Mouse (Mus musculus) frontal cortex, postnatal 14 days (tissue): ENCODE measurements around the gene Map4.

Experiments used
- DNase-seq, 2 experiments: peaks; one replicate each; pipeline ENCODE4 v3.0.0; 2022; ENCODE audit warnings: low spot score in 2 of 2

Map4 gene

DNA sequence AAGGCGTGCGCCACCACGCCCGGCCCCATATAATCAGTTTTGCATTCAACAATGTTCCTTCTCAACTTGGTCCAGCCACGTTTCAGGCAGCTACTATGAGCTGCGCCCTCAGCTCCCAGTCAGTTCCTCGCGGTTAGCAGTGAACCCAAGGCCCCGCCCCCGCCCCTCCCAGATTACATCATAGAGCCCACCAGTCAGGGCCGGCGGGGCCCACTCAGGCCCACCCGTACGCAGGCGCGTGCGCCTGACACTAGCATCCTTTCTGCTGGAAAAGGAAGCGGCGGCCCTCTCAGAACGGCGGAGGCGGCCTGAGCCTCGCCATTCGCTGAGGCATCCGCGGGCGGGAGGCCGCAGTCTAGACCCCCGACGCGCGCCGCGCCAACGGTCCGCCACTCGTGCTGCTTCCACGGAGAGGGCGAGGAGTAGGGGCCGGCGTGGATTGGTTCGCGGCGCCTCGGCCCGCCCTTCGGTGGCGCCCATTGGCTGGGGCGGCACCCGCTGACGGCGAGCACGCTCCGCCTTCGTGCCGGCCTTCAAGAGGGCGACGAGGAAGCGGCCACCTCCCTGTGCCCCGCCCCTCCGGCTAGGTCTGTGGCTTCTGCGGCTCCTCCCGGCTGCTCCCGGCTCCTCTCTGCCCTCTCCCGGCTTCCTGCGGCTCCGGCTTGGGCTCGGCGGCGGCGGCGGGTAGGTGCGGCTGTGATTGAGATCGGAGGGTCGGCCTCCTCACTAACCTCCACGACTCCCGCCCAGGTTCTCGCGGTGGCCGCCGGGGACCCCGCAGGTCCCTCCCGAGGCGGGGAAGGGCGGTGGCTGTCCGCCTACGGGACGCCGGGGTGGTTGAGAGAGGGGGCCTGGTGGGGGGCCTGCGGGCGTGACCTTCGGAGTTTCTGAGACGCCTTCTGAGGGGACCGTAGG, at the start of gene Map4:
Map4 (plus strand) TSS at position 204 of the 915 bp plus-strand sequence.
- peak; percentile 97 to 98 for DNase-seq

DNA sequence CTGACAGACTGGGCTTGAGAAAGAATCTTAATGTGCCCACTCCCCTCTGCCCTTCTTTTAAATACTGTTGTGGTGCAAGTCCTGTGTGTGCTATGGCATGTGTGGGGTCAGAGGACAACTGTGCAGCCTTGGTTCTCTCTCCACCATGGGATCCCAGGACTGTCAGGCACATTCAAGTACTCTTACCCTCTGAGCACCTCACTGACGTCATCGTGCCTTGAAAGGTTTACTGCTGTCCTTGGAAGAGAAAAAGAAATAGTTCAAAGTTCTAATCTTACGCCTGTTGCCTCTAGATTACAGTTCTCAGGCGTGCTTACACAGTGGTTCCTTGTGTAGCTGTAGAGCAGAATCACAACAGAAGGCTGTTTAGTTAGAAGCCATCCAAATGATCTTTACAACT, 45.0 kb upstream of the Map4 start:
- no peak for DNase-seq

DNA sequence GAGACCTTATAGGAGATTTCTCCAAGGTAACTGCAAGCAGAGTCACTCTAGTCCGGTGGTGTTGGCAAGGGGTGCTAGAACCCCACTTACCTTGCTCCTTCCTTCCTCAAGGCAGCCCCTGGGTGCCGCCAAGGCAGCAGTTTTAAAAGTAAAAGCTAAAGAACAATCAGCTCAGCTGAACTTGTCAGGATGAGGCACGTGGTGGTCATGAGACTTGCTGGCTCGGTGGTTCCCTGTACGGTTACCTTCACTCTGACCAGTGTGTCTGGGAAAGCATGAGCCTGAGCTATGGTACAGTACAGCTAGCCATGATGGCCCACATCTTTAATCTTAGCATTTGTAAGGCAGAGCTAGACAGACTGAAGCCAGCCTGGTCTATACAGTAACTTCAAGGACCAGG, 43.9 kb upstream of the Map4 start:
- DNase-seq, result no peak

DNA sequence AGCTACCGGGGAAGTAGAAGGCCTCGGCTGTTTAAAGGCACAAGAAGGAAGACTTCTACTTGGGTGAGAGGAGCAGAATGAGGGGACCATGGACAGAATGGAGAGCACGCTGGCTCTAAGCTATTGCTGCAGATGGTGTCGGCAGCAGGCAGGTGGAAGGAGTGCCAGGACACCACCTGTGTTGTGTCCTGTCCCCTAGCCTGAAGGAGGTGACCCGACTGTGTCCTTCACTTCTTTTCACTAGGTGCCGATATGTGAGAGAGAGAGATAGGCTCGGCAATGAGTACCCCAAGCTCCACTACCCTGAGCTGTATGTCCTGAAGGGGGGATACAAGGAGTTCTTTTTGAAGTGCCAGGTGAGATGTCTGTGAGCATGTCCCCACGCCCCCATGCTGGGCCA, 39.8 kb upstream of the Map4 start:
- no peak for DNase-seq

DNA sequence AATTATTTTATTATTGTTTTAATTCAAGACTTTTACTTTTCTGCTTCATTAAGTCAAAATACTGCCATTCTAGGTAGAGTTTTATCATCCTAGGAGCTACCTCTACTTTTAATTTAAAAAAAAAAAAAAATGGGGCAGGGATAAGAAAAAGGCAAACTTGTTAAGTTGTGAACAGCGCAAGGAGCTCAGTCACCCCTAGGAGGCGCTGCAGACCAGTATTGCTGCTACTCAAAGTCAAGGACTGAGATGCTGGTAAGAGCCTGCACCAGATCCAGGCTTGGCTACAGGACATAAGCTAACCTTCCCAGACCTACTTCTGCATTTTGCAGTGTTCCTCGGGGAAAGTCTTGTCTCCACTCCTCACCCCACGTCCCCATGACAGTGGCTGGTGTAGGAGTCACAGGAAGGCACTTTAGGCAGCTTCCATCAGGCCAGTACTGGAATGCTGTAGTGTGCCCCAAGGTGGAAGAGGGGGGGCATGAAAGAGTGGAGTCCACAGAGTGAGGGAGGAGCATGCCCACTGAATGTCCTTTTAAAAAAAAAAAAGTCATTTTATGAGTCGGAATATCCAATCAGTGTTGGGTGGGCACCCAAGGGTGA, 38.5 kb upstream of the Map4 start:
- DNase-seq, result peak; percentile 41 to 70

DNA sequence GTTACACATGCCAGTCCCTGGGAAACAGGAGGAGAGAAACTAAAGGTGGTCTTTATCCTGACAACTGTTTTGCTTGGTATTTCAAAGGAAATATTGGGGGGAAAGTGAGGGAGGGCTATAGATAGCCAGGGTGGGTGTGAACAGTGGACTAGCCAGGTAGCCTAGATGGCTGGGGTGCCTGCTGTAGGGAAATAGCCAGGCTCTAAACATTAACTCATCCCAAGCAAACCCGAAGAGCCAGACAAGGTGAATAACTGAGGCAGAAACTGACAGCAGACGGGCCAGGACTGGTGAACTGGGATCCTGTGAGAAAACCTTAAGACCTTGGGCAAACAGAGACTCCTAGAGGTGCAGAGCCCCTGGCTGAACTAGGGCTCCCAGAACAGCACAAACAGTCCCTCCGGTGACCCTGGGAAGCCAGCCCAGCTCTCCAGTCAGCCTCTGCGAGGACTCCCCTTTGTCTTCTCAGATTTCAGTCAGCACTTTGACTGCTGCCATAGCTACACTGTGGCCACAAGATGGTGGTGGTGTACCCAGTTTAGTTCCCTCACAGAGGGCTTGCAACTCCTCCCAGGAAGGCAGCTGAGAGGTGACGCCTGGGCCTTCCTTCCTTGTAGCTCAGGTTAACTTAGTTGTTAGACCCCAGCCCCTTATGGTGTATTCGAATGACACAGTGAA, 36.7 kb upstream of the Map4 start:
- DNase-seq, result peak; percentile 42 to 63

DNA sequence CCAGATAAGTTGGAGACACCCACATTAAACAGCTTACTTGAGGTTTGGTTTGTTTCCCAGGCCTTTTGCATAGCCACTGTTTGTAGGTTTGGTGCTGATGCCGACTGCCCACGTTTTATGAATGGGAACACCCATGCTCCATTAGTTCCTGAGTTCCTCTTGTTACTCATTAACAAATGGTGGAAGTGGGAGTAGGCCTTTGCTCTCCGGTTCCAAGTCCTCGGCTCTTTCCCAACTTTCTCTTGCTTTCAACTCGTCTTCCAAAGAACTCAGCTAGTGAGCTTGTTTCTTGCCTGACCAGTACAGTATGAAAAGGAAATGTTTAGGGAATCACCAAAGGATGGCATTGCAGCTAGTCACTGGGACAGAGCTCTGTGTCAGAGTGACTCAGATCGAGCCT, 35.7 kb upstream of the Map4 start:
- DNase-seq, result no peak

DNA sequence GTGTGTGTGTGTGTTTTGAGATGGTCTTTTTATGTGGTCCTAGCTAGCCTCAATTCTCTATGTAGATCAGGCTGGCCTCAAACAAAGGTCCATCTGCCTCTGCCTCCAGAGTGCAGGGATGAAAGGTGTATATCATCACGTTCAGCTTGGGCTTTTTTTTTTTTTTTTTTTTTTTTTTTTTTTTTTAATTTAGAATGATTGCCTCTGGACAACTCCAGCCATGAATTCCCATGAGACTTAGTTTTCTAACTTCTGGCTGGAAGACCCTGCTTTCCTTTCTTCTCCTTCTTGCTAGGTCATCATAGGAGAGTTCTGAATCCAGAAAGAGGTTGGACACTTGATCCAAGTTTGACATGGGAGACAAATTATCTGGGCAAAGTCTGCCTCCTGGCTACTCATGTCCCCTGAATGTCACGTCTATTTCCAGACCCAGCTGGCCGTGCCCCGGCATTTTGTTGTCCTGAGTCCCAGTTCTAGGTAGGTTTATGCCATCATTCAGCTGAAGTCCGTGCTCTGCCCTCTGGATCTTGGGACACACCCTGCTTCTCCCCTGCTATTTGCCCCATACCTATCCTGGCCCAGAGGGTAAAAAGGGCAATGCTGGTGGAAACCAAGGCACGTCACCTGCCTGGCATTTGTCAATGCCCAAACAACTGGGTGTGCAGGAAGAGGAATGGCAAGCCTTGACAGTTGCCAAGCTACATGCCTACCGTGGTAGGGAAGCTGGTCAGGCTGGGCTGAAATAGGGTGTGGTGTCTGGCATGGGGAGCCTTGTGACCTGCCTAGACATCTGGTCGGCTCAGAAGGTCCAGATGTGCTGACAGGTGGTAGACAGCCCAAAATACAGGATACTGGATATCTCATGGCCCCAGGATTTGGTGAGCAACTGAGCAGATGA, 34.8 kb upstream of the Map4 start:
- no peak for DNase-seq

DNA sequence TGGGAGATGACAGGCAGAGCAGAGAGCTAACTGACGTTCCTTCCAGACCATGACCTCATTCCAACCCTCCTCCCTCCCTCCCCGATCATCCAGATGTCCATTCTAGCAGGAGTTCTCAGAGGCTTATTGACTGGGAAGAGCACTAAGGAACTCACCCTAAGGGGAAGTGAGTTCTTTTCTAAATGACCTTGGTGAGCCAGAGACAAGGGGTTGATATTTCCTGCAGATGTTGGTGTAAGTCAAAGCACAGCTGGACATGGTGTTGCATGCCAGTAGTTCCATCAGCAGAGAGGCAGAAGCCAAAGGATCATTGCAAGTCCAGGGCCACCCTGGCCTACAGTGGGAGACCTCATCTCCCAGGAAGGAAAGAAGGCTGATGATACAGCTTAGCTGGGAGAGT, 33.2 kb upstream of the Map4 start:
- DNase-seq, result no peak

DNA sequence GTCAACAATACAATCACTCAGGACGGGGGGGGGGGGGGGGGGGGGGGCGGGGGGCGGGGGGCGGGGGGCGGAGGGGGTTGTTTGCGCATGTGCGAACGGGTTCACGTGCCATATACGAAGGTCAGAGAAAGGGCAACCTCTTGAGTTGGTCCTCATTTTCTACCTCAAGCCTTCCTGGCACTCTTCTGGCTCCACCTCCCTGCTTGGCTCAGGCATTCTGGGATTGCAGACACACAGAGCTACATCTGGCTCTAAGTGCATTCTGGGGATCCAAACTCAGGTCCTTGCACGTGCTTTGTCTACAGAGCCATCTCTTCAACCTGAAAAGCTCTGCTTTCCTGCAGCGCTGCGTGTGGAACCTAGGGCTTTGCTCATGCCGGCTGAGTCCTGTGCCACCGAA, 31.9 kb upstream of the Map4 start:
- DNase-seq, result no peak

DNA sequence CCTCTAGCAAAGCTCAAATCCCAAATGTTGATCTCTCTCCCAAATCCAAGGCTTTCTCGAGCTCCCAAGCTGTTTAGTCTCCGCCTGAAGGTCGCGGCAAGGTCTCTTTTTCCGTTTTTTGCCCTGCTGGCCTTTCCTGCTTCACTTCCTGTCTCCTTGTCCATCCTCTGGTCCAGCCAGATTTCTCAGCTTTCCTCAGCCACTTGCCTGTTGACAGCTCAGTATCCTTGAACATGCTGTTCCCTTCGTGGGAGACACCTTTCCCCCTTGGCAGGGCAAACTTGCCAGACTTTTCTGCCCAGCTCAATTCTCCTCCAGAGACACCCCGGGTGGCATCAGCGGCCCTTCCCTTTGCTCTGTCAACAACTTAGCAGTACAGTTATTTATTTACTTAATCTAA, 31.5 kb upstream of the Map4 start:
- DNase-seq, result no peak

DNA sequence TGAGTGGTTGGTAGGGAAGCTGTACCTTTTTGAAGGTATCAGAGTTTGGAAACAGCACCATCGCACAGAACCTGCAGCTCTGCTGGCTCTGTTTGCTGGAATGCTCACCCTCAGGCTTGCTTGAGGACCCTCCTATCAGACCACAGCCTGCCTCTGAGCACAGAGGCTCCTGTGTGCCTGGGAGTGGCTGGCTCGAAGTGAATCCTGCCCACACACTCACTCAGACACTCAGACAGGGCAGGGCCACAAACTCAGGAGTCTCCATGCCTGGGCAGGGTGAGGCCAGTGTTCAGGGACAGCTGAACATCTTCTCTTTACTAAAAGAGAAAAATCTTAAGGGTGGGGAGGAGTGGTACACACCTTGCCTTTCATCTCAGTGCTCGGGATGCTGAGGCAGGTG, 30.7 kb upstream of the Map4 start:
- DNase-seq, result no peak

DNA sequence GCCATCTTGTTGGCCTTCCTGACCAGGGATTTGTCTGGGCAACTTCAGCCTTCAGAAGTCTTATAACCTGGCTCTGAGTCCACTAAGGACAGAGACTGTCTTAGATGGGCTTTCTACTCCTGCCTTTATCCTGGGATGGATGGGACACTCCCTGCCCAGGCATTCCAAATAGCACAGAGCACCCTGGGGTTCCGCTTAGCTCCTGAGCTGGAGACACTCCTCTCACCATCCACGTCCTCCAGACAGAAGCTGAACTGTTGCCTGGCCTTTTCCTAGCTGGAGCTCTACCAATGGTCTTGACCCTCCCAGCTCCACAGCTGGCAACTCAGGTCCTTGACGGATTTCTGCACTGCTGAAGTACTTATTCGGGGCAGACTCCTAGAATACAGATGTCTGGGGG, 29.0 kb upstream of the Map4 start:
- no peak for DNase-seq

DNA sequence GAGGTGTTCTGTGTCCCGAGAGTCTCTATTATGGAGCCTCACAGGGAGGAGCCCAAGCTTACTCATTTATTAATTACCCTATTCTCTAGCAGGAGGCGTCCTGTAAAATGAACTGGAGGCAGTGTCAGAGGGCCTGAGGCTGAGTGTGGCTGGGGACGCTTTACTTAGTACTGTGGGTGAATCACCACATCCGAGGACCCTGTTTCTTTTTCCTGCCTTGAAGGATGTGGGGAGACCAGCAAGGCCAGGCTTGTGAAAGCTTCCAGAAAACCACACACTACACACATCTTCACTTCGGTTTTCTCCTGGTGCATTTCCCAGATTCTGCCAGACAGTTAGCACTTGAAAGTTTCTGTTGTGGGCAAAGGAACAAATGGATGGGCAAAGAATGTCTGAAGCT, 28.5 kb upstream of the Map4 start:
- DNase-seq, result no peak

DNA sequence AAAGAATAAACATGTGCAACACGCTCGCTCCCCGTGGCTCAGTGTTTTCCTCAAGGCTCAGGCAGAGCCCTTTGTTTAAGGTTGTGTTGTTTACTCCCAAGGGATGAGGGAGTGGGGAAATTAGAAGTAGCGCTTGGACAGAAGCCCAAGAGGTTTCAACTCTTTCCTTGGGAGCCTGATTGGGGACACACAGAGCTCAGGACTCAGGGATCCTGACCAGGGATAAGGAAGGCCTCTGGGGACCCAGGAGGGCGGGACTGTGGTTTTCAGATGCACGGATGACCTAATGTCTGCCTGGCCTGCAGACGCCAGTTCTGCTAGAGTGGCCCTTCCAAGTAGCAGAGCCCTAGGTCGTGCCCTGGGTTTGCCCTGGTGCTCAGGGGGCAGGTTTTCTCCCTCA, 24.0 kb upstream of the Map4 start:
- DNase-seq, result no peak

DNA sequence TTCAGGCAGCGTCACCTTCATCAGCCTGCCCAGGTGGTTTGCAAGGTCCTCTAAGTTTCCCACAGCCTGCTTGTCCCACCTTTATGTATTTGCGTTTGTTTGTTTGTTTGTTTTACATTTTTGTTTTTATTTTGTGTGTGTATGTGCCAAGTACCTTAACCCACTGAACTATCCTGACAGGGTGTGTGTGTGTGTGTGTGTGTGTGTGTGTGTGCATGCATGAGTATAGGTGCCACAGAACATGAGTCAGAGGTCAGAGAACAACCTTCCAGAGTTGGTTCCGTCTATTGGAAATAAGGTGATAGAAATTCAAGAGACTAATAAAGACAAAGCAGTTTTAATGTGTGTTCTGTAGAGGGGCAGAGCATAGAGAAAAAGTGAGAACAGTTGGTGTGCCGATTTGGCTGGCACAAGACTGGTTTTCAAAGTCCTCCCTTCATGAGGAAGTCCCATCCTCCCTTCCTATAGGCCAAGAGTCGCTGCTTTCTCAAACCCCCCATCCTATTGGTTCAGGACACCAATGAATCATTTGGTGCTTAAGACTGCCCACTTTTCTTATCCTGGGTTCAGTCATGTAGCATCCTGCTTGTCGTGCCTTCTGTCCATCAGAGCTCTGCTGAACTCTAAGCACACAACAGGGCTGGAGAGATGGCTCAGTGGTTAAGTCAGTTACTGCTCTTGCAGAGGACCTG, 23.3 kb upstream of the Map4 start:
- no peak for DNase-seq

DNA sequence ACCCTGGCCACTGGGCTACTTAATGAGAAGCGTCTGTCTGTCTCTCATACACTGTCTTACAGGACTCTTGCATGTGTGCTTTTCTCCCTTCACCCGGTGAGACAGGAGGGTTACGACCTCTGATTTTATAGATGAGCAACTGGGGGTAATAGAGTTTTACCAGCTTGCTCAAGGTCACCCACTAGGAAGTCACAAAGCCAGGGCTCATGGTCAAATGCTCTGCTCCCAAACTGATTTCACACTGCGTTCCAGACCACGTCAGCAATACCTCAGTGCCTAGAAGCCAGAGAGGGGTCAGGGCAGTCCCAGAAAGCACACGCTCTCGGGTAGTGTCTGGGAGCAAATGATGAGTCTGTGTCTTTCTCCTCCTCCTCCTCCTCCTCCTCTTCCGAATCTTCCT, 22.2 kb upstream of the Map4 start:
- no peak for DNase-seq

DNA sequence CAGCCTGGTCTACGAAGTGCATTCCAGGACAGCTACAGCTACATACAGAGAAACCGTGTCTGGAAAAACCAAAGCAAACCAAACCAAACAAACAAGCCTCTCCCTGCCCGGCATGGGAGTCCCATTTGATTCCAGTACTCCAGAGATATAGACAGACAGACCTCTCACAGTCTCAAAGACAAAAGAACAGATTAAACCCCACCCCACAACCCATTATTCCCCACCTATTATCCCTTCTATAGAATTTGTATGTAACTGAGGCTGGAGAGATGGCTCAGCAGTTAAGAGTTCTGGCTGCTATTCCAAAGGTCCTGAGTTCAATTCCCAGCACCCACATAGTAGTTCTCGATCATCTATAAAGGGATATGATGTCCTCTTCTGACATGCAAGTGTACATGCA, 21.3 kb upstream of the Map4 start:
- DNase-seq, result no peak

DNA sequence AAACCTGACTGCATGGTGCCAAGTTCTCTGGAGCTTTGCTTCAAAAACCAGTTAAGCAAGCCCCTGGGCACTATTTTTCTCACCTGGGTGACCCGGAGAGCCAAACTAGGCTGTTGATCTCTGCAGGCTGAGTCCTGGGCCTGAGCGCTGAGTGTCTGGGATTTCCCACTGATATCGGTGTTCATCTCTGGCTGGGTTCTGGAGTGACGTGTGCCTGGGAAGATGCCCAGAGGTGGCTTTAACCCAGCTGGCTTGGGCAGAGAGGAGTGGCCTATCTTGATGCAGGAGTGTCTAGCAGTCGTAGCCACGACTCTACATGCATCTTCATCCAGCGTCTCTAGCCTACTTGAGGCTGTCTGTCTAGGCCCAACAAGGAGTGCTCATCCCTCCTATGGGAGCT, 19.5 kb upstream of the Map4 start:
- DNase-seq, result no peak

DNA sequence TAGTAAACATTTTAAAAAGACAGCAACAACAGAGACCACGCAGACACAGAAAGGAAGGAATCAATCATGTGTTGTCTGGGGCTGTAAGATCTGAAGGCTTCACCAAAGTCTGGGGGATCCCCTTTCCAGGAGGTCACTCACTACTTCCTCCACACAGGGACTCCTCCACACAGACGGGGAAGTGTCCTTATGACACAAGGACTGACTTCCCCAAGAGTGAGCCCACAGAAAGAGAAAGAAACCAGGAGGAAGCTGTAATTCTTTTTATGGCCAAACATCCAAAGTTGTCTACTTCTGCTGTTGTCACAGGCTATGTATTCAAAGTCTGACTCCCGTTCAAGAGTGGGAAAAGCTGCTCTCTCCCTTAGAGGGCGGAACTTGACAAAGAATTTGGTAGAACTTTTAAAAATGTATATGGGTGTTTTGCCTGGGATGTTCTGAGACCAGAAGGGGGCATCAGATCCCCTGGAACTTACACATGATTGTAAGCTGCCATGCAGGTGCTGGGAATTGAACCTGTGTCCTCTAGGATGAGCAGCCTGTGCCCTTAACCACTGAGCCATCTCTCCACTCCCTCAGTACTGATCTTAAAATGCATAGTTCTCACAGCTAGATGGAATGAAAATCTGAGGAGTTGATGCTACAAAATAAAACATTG, 16.9 kb upstream of the Map4 start:
- no peak for DNase-seq

DNA sequence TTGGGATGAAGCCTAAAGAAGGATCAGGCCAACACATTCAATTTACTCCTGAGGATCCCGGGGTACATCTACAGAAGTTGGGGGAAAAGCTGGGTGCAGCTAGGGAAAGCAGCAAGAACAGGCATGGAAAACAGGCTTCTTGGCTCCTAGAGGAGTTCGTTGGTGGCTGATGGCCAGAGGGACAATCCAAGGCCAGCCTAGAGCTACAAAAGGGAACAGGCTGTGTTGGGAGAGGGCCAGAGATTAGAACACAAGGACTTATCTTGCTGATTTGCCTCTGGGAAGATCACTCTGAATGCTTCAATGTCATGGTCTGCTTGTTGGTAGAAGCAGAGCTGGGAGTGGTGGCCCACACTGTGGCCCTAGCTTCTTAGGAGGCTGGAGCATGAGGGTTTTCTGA, 13.3 kb upstream of the Map4 start:
- no peak for DNase-seq
